Mouse (Mus musculus): ENCODE measurements around the gene Pde4b.

- TF ChIP-seq CTCF (IDR thresholded peaks at IDR 0.05; ENCODE audit: extremely low read depth, insufficient read depth, low read length) (no peak), POLR2A (IDR thresholded peaks at IDR 0.05; ENCODE audit: extremely low read depth, insufficient read depth, low read length) (no peak)
Observed at GRCm38 (mm10) chr4:102568591-102568990, 481.2 kb downstream of the Pde4b start.
